Mouse (Mus musculus) Muller cell, postnatal 12 days (primary cell): ENCODE measurements around the gene Adipor2.
"Not testable (repeated sequence)": the region's sequence is repeated elsewhere in the genome, so short reads cannot be mapped to it uniquely, and the experiment has no call there.

Source experiments
- DNase-seq: peaks from one replicate; pipeline ENCODE4 v3.0.0-alpha.2; 2015; ENCODE audit errors: inconsistent ontology term

Adipor2 gene

GRCm38 (mm10) chr6:119390728-119391127, 26.8 kb downstream of the Adipor2 start:
- DNase-seq, result no peak

GRCm38 (mm10) chr6:119389089-119389488, 28.4 kb downstream of the Adipor2 start:
- no peak for DNase-seq

GRCm38 (mm10) chr6:119388650-119389012, 28.9 kb downstream of the Adipor2 start:
- peak; percentile 96 for DNase-seq

- no peak for DNase-seq
These were observed 29.5 kb downstream of the Adipor2 start for GRCm38 (mm10) chr6:119387801-119388649.

- DNase-seq, result no peak
These were observed 30.7 kb downstream of the Adipor2 start for GRCm38 (mm10) chr6:119386821-119387220.

GRCm38 (mm10) chr6:119386421-119386820, 31.1 kb downstream of the Adipor2 start:
- DNase-seq, result no peak

GRCm38 (mm10) chr6:119385668-119386067, 31.8 kb downstream of the Adipor2 start:
- DNase-seq, result no peak

GRCm38 (mm10) chr6:119378631-119379030, 38.9 kb downstream of the Adipor2 start:
- no peak for DNase-seq

- DNase-seq, result no peak
These were observed 39.9 kb downstream of the Adipor2 start for GRCm38 (mm10) chr6:119377613-119378012.

GRCm38 (mm10) chr6:119375035-119375434, 42.5 kb downstream of the Adipor2 start:
- DNase-seq, result no peak

- no peak for DNase-seq
These were observed 44.4 kb downstream of the Adipor2 start for GRCm38 (mm10) chr6:119373000-119373705.

- DNase-seq, result no peak
These were observed 45.3 kb downstream of the Adipor2 start for GRCm38 (mm10) chr6:119372237-119372636.

- DNase-seq, result no peak
These were observed 45.9 kb downstream of the Adipor2 start for GRCm38 (mm10) chr6:119371624-119372023.

GRCm38 (mm10) chr6:119367382-119367781, 50.1 kb downstream of the Adipor2 start:
- DNase-seq, result no peak

GRCm38 (mm10) chr6:119366800-119367199, 50.7 kb downstream of the Adipor2 start:
- DNase-seq, result not testable (repeated sequence)

GRCm38 (mm10) chr6:119363593-119363992, 53.9 kb downstream of the Adipor2 start:
- DNase-seq, result no peak

GRCm38 (mm10) chr6:119360925-119361702, 56.4 kb downstream of the Adipor2 start:
- DNase-seq, result no peak

- DNase-seq, result not testable (repeated sequence)
These were observed 57.3 kb downstream of the Adipor2 start for GRCm38 (mm10) chr6:119360250-119360649.

GRCm38 (mm10) chr6:119358020-119358571, 59.4 kb downstream of the Adipor2 start:
- no peak for DNase-seq

- no peak for DNase-seq
These were observed 65.0 kb downstream of the Adipor2 start for GRCm38 (mm10) chr6:119352501-119352900.

- no peak for DNase-seq
These were observed 65.8 kb downstream of the Adipor2 start for GRCm38 (mm10) chr6:119351656-119352055.

- DNase-seq, result no peak
These were observed 66.8 kb downstream of the Adipor2 start for GRCm38 (mm10) chr6:119350703-119351198.
